In genomic region chr12:107977086-107977485, GRCm38 (mm10) we compare ENCODE assay signal across 9 mouse cellular contexts. TPM values are rescaled to one million over a fixed set of nuclear protein-coding genes. Genes with fewer than 3 reads are reported as not detected.
A peak's percentile ranks its signal among the peaks of the same experiment; 100 is the strongest.
DNase-seq lines count a peak whose midpoint lies in the region; ATAC-seq lines count a peak whose summit lies in the region.
"Had no signal": no experiment of that assay in that cellular context is flagged by ENCODE, and none has a peak within 500 bp of the region (broad histone marks: within the 10 kb centered on the region; RNA-seq: fewer than 3 reads in every experiment).

No protein-coding gene starts in this region.

- no peaks in the 10 kb centered on the region for H3K36me3 ChIP-seq in kidney, embryonic 14.5 days (ENCODE audit: control insufficient read depth, insufficient read depth, low read length)
- no peaks in the 10 kb centered on the region for H3K36me3 ChIP-seq in embryonic facial prominence, embryonic 10.5 days (replicated peaks)
- H3K36me3 ChIP-seq in hindbrain, embryonic 11.5 days (ENCODE audit: control insufficient read depth, insufficient read depth, low read length), result no peaks in the 10 kb centered on the region
- no peaks in the 10 kb centered on the region for H3K36me3 ChIP-seq in midbrain, embryonic 15.5 days (replicated peaks)

- ATAC-seq in kidney, embryonic 14.5 days (ENCODE audit: low FRiP score, low TSS enrichment), result no peak
- ATAC-seq in hindbrain, embryonic 11.5 days (ENCODE audit: low FRiP score), result no peak
- ATAC-seq in midbrain, embryonic 15.5 days (replicated peaks), result no peak

- 24% methylated on average over 8 of the region's 8 CpGs for WGBS in kidney, embryonic 14.5 days
- 11% methylated on average over 8 of the region's 8 CpGs for WGBS in embryonic facial prominence, embryonic 10.5 days
- WGBS in hindbrain, embryonic 11.5 days, result 20% methylated on average over 8 of the region's 8 CpGs
- WGBS in midbrain, embryonic 15.5 days, result 25% methylated on average over 8 of the region's 8 CpGs

- no peak overlapping the region for H3K27ac ChIP-seq in kidney, embryonic 14.5 days (ENCODE audit: low read depth, low read length)
- H3K27ac ChIP-seq in embryonic facial prominence, embryonic 10.5 days (replicated peaks), result no peak overlapping the region
- H3K27ac ChIP-seq in hindbrain, embryonic 11.5 days (ENCODE audit: low read depth, low read length), result no peak overlapping the region
- peak overlapping the region; percentile 66 for H3K27ac ChIP-seq in midbrain, embryonic 15.5 days

- peaks cover 67% of the 10 kb centered on the region for H3K4me1 ChIP-seq in kidney, embryonic 14.5 days (ENCODE audit: control insufficient read depth, insufficient read depth, low read length)
- H3K4me1 ChIP-seq in embryonic facial prominence, embryonic 10.5 days, result peaks cover 100% of the 10 kb centered on the region
- peaks cover 37% of the 10 kb centered on the region for H3K4me1 ChIP-seq in hindbrain, embryonic 11.5 days (replicated peaks; ENCODE audit: control insufficient read depth, insufficient read depth, low read length)
- H3K4me1 ChIP-seq in midbrain, embryonic 15.5 days, result peaks cover 93% of the 10 kb centered on the region

- peak overlapping the region; percentile 38; the same call in 1 of the 2 replicates for H3K4me2 ChIP-seq in kidney, embryonic 14.5 days (replicated peaks; ENCODE audit: low read depth, low read length)
- peak overlapping the region; percentile 24 for H3K4me2 ChIP-seq in hindbrain, embryonic 11.5 days (replicated peaks; ENCODE audit: low read depth, low read length)
- peak overlapping the region; percentile 47 for H3K4me2 ChIP-seq in midbrain, embryonic 15.5 days

- H3K4me3 ChIP-seq in kidney, embryonic 14.5 days (ENCODE audit: low read length), result peak overlapping the region; percentile 22; the same call in 1 of the 2 replicates
- peak overlapping the region; percentile 43 for H3K4me3 ChIP-seq in embryonic facial prominence, embryonic 10.5 days
- H3K4me3 ChIP-seq in hindbrain, embryonic 11.5 days (ENCODE audit: low read depth, low read length), result no peak overlapping the region
- peak overlapping the region; percentile 22; the same call in 1 of the 2 replicates for H3K4me3 ChIP-seq in midbrain, embryonic 15.5 days

- no peak overlapping the region for H3K9ac ChIP-seq in kidney, embryonic 14.5 days (ENCODE audit: low read depth, low read length)
- no peak overlapping the region for H3K9ac ChIP-seq in hindbrain, embryonic 11.5 days (ENCODE audit: low read depth, low read length)
- H3K9ac ChIP-seq in midbrain, embryonic 15.5 days, result peak overlapping the region; percentile 25; the same call in 1 of the 2 replicates

- H3K9me3 ChIP-seq in kidney, embryonic 14.5 days (ENCODE audit: control insufficient read depth, low read length), result no peaks in the 10 kb centered on the region
- H3K9me3 ChIP-seq in embryonic facial prominence, embryonic 10.5 days, result no peaks in the 10 kb centered on the region
- no peaks in the 10 kb centered on the region for H3K9me3 ChIP-seq in hindbrain, embryonic 11.5 days (ENCODE audit: control insufficient read depth, low read length)
- no peaks in the 10 kb centered on the region for H3K9me3 ChIP-seq in midbrain, embryonic 15.5 days

- no peaks in the 10 kb centered on the region for H3K27me3 ChIP-seq in kidney, embryonic 14.5 days (ENCODE audit: control insufficient read depth, insufficient read depth, low read length)
- peaks cover 60% of the 10 kb centered on the region for H3K27me3 ChIP-seq in embryonic facial prominence, embryonic 10.5 days (replicated peaks; ENCODE audit: low read depth, poor library complexity, severe bottlenecking)
- H3K27me3 ChIP-seq in hindbrain, embryonic 11.5 days (ENCODE audit: control insufficient read depth, insufficient read depth, low read length), result no peaks in the 10 kb centered on the region; the same call in 1 of the 2 replicates
- 0 out of 2 replicates have a peak, but pooled peaks cover 3% of the 10 kb centered on the region for H3K27me3 ChIP-seq in midbrain, embryonic 15.5 days (replicated peaks)

- no peak for DNase-seq in kidney, adult 9 months
- DNase-seq in embryonic facial prominence, embryonic 10.5 days (ENCODE audit: low spot score), result no peak
- DNase-seq in hindbrain, embryonic 11.5 days (ENCODE audit: low spot score), result no peak
- no peak for DNase-seq in gastrocnemius, postnatal 4 days (ENCODE audit: low spot score in 2 of 2)
- no peak for DNase-seq in left cerebral cortex, adult 11 months (ENCODE audit: low spot score)
- DNase-seq in adrenal gland, adult 8-10 months, result no peak
- DNase-seq: lung, adult 18-20 months had no signal

RNA-seq across cellular contexts. Expression of gene Bcl11b, which starts 26.3 kb away (rescaled TPM):
- 3.5 and 5.3 TPM in 2 replicates for polyA plus RNA-seq in kidney, embryonic 14.5 days (2014; fragmentation: Nextera tagmentation; extraction: Ambion mirVana)
- polyA plus RNA-seq in embryonic facial prominence, embryonic 10.5 days (2016; fragmentation: Nextera tagmentation; extraction: Ambion mirVana), result 7.3 and 10.4 TPM in 2 replicates
- 6.8 and 8.4 TPM in 2 replicates for polyA plus RNA-seq in hindbrain, embryonic 11.5 days (2014; fragmentation: Nextera tagmentation; extraction: Ambion mirVana)
- polyA plus RNA-seq in midbrain, embryonic 15.5 days (2015; fragmentation: Nextera tagmentation; extraction: Ambion mirVana), result 33.7 and 37.6 TPM in 2 replicates
- under 1 TPM; 0.54 to 0.56 TPM for total RNA-seq in gastrocnemius, postnatal 4 days (2021)
- under 1 TPM; 0.17 to 0.80 (median 0.55) TPM for total RNA-seq in adrenal gland, adult 8-10 months (2022)
